Mouse (Mus musculus): ENCODE data around the gene Prdm16.

DNA sequence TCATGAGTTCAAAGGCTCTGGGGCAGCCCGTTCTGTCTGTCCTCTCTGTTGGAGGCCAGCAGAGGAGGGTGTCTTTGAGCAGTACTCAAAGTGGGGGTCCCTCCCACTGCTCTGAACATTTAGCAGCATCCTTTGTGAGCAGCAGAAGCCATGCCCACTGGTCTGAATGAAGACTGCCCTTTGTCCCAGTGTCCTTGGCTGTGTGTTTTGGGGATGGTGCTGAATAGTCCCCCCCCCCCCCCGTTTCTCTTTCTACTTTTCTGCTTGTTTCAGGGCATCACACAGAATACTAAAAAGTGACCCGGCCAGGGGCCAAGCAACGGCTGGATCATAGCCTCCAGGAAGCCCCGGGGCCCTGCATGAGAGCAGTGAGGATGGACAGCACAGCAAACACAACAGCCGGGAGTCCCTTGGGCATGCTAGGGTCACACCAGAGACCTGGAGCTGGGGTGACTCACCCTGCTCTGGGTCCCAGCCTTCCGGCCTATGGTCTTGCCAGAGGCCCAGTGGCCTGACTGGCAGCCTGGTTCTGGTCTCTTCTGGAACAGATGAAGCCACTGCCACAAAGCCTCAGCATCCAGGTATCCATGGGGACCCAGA, 242.4 kb downstream of the Prdm16 start:
- TF ChIP-seq POLR2A (IDR thresholded peaks at IDR 0.05; ENCODE audit: borderline replicate concordance, low read depth, low read length) (no peak), CTCF (IDR thresholded peaks at IDR 0.05; ENCODE audit: low read depth, low read length) (no peak)

Measured in bone marrow macrophage, adult 2 months (primary cell).